Mouse (Mus musculus) liver, postnatal 0 days (tissue): ENCODE results near the gene Lrwd1.

Experiments used
- CTCF ChIP-seq: sonication (generic); IDR thresholded peaks from 2 replicates; pipeline ENCODE4 v1.5.1; 2016; ENCODE audit warnings: antibody characterized with exemption, low read depth
- EP300 ChIP-seq: IDR thresholded peaks from 2 replicates; pipeline ENCODE4 v1.6.1; 2016; ENCODE audit warnings: antibody characterized with exemption, low read depth, mild to moderate bottlenecking

DNA sequence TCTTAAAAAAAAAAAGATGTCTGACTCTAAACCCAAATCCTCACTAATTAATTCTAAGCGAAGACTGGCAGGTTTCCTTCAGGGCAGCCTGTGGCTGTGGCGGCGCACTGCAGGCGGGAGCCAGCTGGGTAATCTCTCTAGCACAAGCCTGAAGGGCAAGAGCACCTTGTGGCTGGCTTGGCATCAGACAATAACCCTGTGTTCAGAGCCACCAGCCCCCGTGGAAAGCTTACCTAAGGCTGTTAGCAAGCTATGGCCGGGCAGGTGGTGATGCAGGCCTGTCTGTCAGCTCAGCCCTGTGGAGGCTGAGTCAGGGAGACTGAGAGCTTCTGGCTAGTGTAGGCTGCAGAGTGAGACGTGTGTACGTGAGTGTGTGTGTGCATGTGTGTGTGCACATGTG lies 29.4 kb upstream of the Lrwd1 start:
- no peak for TF ChIP-seq CTCF
- no peak for TF ChIP-seq EP300
